Mouse (Mus musculus) testis, adult 10 weeks (tissue): Measurements from ENCODE around the gene Nmb. TPM values are rescaled to one million over a fixed set of nuclear protein-coding genes. Genes with fewer than 3 reads are reported as not detected.

Source experiments
- polyA plus RNA-seq: library from polyadenylated mRNA; stranded (reverse); fragments of 350-450 nt; fragmentation: Illumina TruSeq; extraction: RNeasy Lipid Tissue Mini Kit (QIAGEN cat#74804); gene quantifications from one replicate; pipeline ENCODE4 v1.2.3, GENCODE M21; 2014; ENCODE audit warnings: low read depth, low replicate concordance

Nmb gene
- 2.9 TPM for polyA plus RNA-seq

DNA sequence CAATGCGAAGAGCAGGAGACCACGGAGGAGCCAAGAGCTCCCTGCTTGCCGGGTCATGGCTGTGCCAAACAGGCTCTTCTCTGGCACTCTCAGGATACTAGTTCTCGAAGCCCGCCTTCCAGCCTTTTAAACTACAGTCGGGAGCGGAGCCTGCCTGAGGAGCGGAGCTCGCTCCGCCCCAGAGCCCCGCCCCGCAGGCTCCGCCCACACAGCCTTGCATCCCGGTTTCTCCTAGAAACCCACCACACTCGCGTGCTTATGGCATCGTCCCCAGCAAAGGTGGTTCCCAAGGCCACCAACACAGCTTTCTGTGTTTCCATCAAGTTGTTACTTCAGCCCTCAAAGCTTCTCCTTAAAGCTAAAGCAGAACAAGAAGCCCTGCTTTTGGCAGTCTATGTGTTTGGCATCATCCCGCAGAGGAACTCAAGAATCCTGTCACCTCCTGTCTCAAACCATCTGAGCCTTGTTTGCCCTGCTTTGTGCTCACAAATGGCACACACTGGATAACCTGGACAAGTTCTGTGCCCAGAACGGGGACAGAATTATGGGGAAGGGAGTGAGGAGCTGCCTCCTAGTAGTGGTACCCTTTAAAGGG lies at the start of gene Nmb:
TSS of gene Nmb (minus strand) at position 156 of the 595 bp plus-strand sequence.

DNA sequence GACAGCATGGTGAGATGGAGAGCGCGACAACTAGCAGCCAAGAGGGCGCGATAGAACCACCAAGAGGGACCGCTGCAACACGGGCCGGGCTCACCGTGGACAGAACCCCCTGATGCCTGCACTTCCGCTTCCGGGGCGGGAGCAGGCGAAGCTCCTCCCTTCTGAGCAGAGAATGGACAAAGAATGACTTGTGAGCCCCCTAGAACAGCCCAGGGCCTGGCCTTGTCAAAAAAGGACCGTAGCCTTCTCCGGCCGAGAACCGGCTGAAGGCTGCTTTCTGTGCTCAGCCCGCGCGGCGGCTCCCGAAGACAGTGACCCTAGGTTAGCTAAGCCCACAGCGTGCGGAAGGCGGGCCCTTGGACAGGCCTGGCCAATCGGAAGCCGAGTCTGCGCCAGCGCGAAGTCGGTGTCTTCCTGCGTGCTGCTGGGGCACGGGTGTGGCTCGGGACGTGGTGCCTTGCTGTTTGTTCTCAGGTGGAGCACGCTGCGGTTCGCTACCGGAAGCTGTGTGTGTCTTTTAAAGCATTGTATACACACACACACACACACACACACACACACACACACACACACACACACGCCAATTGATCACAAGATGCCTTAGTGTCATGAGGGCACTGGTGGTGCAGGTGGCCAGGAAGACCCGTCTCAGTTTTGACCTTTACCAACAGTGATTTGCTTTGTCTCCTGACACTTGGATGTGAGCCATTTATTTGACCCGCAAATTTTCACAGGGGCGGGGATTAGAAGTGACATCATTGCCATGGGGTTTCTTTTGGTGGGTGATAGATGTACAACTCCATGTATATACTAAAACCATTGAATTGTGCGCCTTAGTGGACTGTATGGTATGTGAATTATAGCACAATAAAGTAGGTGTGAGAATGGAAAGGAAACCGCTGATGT lies 42.8 kb upstream of the Nmb start, which contains the start of gene Sec11a:
TSS of gene Sec11a (minus strand) at position 336 of the 906 bp plus-strand sequence.

DNA sequence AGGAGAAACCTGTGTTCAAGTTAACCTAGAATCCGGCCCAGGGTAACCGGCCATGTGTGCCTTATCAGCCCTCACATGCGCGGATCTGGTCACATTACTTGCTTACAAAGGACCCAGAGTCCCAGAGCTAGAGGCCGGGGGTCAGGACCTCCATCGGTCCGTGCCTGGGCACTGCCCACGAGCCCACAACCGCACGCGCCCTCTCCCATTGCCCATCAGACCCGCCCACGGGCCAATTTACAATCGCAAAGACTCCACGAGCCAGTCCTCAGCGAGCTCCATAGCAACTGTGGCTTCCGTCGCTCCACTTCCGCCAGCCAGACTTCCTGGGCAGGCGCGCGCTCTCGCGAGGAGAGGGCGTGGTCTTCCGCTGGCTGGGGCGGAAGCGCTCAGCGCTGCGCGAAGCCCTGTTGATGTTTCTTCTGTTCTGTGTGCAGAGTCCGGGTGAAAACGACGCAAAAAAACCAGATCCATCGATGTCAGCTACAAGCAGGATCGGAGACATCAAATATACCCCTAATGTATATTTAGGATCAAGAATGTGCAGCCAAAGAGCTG lies 3.9 kb downstream of the Nmb start, which contains the start of gene Wdr73:
TSS of gene Wdr73 (minus strand) at position 326 of the 558 bp plus-strand sequence.

DNA sequence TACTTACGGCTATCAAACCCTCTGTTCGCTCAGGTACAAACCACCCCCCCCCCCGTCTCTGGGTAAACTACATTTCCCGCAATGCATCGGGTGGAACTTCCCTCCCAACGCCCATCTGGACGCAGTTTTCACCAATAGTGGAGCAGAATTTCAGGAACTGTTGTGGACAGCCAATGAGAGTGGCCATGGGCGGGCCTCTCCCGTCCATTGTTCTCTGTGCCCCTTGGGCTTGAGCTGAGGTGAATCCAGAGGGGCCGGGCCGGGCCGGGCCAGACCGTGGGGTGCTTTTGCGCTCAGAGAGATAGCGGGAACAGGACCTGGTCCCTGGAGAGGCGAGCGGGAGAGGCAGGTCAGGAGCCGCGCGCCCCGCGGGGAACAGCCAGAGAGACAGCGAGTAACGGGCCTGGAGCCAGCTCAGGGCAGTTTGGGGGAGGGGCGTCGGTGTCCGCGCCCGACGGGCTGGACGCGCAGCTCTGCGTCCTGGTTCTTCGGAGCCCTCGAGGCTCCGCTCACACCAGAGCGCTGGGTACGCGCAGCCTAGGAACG lies 44.1 kb downstream of the Nmb start, which contains the start of gene Zscan2:
TSS of gene Zscan2 (plus strand) at position 192 of the 546 bp plus-strand sequence.

Other genes with a start within 250 kb of the Nmb start
- 2.7 TPM for gene Crtc3, start 216.2 kb downstream of the Nmb start, polyA plus RNA-seq
- 51.5 TPM for gene Iqgap1, start 79.1 kb downstream of the Nmb start, polyA plus RNA-seq
- gene Zscan2, start 44.2 kb downstream of the Nmb start, polyA plus RNA-seq = 14.1 TPM
- gene Wdr73, start 3.8 kb downstream of the Nmb start, polyA plus RNA-seq = 15.9 TPM
- gene Sec11a, start 42.7 kb upstream of the Nmb start, polyA plus RNA-seq = 74.2 TPM
- 6.3 TPM for gene Zfp592, start 88.6 kb upstream of the Nmb start, polyA plus RNA-seq
- gene Alpk3, start 152.5 kb upstream of the Nmb start, polyA plus RNA-seq = 0.04 TPM
- 0.07 TPM for gene Slc28a1, start 209.7 kb upstream of the Nmb start, polyA plus RNA-seq